Mouse (Mus musculus): ENCODE measurements around the gene Snx6.
"Not testable (repeated sequence)": the region's sequence is repeated elsewhere in the genome, so short reads cannot be mapped to it uniquely, and the experiment has no call there.

- not testable (repeated sequence) for TF ChIP-seq CTCF (IDR thresholded peaks at IDR 0.05; ENCODE audit: borderline replicate concordance, extremely low read depth, insufficient read depth, insufficient read length); POLR2A (IDR thresholded peaks at IDR 0.05; ENCODE audit: borderline replicate concordance, extremely low read depth, insufficient read depth, insufficient read length, poor library complexity, severe bottlenecking)
Measured at GRCm38 (mm10) chr12:54738661-54739243, 56.8 kb downstream of the Snx6 start.
